Mouse (Mus musculus) midbrain, embryonic 16.5 days (tissue): ENCODE results near the gene Nsmf. TPM values are rescaled to one million over a fixed set of nuclear protein-coding genes. Genes with fewer than 3 reads are reported as not detected.

ENCODE experiments used
- ATAC-seq: fragments of 200-750 bp; cut with Nextera tagmentation; 2 replicates; pipeline ENCODE4 v1.8.0; 2017; ENCODE audit warnings: moderate TSS enrichment
- H3K27ac ChIP-seq: fragments of 300-500 bp; sonication (generic); 2 replicates; pipeline ENCODE4 v1.5.1; 2014; ENCODE audit warnings: mild to moderate bottlenecking, low read length, mixed read lengths
- H3K27me3 ChIP-seq: fragments of 300-500 bp; sonication (generic); 2 replicates; pipeline ENCODE4 v1.6.1; 2014; ENCODE audit warnings: low read depth, low read length, mixed read lengths; ENCODE audit not compliant: control insufficient read depth, insufficient read depth
- H3K36me3 ChIP-seq: fragments of 300-500 bp; sonication (generic); 2 replicates; pipeline ENCODE4 v1.6.1; 2014; ENCODE audit warnings: mild to moderate bottlenecking, low read length, moderate library complexity, mixed read lengths; ENCODE audit not compliant: control insufficient read depth, insufficient read depth
- H3K4me1 ChIP-seq: fragments of 300-500 bp; sonication (generic); 2 replicates; pipeline ENCODE4 v1.6.1; 2014; ENCODE audit warnings: mild to moderate bottlenecking, low read length, mixed read lengths; ENCODE audit not compliant: control insufficient read depth, insufficient read depth
- H3K4me2 ChIP-seq: fragments of 300-500 bp; sonication (generic); 2 replicates; pipeline ENCODE4 v1.6.1; 2014; ENCODE audit warnings: mild to moderate bottlenecking, low read length, mixed read lengths
- H3K4me3 ChIP-seq: fragments of 300-500 bp; sonication (generic); 2 replicates; pipeline ENCODE4 v1.5.1; 2014; ENCODE audit warnings: low read depth, mild to moderate bottlenecking, low read length, moderate library complexity, mixed read lengths
- H3K9ac ChIP-seq: fragments of 300-500 bp; sonication (generic); 2 replicates; pipeline ENCODE4 v1.6.1; 2014; ENCODE audit warnings: low read depth, low read length, mixed read lengths
- H3K9me3 ChIP-seq: fragments of 300-500 bp; sonication (generic); replicated peaks from 2 replicates; pipeline ENCODE4 v1.6.1; 2014; ENCODE audit warnings: mild to moderate bottlenecking, low read length, mixed read lengths; ENCODE audit not compliant: control insufficient read depth, poor library complexity, severe bottlenecking
- WGBS: fragments of 180-500 bp; shearing (Covaris S2); extraction: QIAGEN DNeasy Blood & Tissue Kit; methylation state at CpG from one replicate; pipeline ENCODE4 v1.1.7; 2014; 5-methylcytosine and 5-hydroxymethylcytosine counted together
- polyA plus RNA-seq: library from polyadenylated mRNA; unstranded; fragments of >200 nt; fragmentation: Nextera tagmentation; extraction: Ambion mirVana; gene quantifications from 2 replicates; pipeline ENCODE4 v1.2.1, GENCODE M21; 2015

The Nsmf gene
- polyA plus RNA-seq: 176 and 188 TPM in 2 replicates

GRCm38 (mm10) chr2:25054221-25055067 is at the start of gene Nsmf:
Nsmf (plus strand) TSS chr2:25054355.
- WGBS: 4% methylated on average over 47 of the region's 47 CpGs
- ATAC-seq: peak; percentile 90
- Histone ChIP-seq H3K4me3 (peak within 1 kb of the TSS; percentile 91), H3K27me3 (no peaks in the 10 kb centered on the region), H3K9ac (peak within 1 kb of the TSS; percentile 96), H3K27ac (peak within 1 kb of the TSS; percentile 79), H3K9me3 (no peaks in the 10 kb centered on the region), H3K4me2 (peak within 1 kb of the TSS; percentile 98), H3K4me1 (peaks cover 17% of the 10 kb centered on the region), H3K36me3 (peaks cover 13% of the 10 kb centered on the region)

GRCm38 (mm10) chr2:25006767-25007166 is 47.4 kb upstream of the Nsmf start:
- Histone ChIP-seq H3K4me2 (no peak overlapping the region), H3K4me1 (no peaks in the 10 kb centered on the region), H3K27me3 (no peaks in the 10 kb centered on the region), H3K9ac (no peak overlapping the region), H3K4me3 (no peak overlapping the region), H3K27ac (no peak overlapping the region), H3K9me3 (no peaks in the 10 kb centered on the region), H3K36me3 (no peaks in the 10 kb centered on the region)
- 90% methylated on average over 1 of the region's 1 CpGs for WGBS
- ATAC-seq: no peak

- H3K4me2 ChIP-seq: no peak overlapping the region
- H3K27me3 ChIP-seq: no peaks in the 10 kb centered on the region
- ATAC-seq: no peak
- H3K9me3 ChIP-seq: no peaks in the 10 kb centered on the region
- H3K4me1 ChIP-seq: no peaks in the 10 kb centered on the region
- H3K4me3 ChIP-seq: no peak overlapping the region
- no peak overlapping the region for H3K27ac ChIP-seq
- no peaks in the 10 kb centered on the region for H3K36me3 ChIP-seq
- H3K9ac ChIP-seq: no peak overlapping the region
Observed at GRCm38 (mm10) chr2:25008250-25008649, 45.9 kb upstream of the Nsmf start.

GRCm38 (mm10) chr2:25022678-25023077 is 31.5 kb upstream of the Nsmf start:
- no peak for ATAC-seq
- whole genome bisulfite sequencing: 93% methylated on average over 1 of the region's 1 CpGs
- H3K9ac ChIP-seq: no peak overlapping the region
- no peak overlapping the region for H3K4me3 ChIP-seq
- H3K27ac ChIP-seq: no peak overlapping the region
- H3K4me1 ChIP-seq: no peaks in the 10 kb centered on the region
- no peaks in the 10 kb centered on the region for H3K27me3 ChIP-seq
- no peaks in the 10 kb centered on the region for H3K36me3 ChIP-seq
- no peak overlapping the region for H3K4me2 ChIP-seq
- H3K9me3 ChIP-seq: no peaks in the 10 kb centered on the region

GRCm38 (mm10) chr2:25025109-25025508 is 29.0 kb upstream of the Nsmf start:
- Histone ChIP-seq H3K36me3 (no peaks in the 10 kb centered on the region), H3K4me3 (no peak overlapping the region), H3K4me1 (no peaks in the 10 kb centered on the region), H3K9me3 (no peaks in the 10 kb centered on the region), H3K4me2 (no peak overlapping the region), H3K27me3 (no peaks in the 10 kb centered on the region), H3K27ac (no peak overlapping the region), H3K9ac (no peak overlapping the region)
- no peak for ATAC-seq
- WGBS: 100% methylated on average over 1 of the region's 1 CpGs

GRCm38 (mm10) chr2:25034994-25035393 is 19.2 kb upstream of the Nsmf start:
- H3K4me3 ChIP-seq: no peak overlapping the region
- 96% methylated on average over 4 of the region's 4 CpGs for WGBS

GRCm38 (mm10) chr2:25040089-25040488 is 14.1 kb upstream of the Nsmf start:
- no peaks in the 10 kb centered on the region for H3K9me3 ChIP-seq
- ATAC-seq: no peak
- WGBS: 85% methylated on average over 5 of the region's 5 CpGs
- no peaks in the 10 kb centered on the region for H3K27me3 ChIP-seq
- H3K4me1 ChIP-seq: no peaks in the 10 kb centered on the region
- no peak overlapping the region for H3K4me2 ChIP-seq
- no peak overlapping the region for H3K9ac ChIP-seq
- H3K4me3 ChIP-seq: no peak overlapping the region
- H3K27ac ChIP-seq: no peak overlapping the region
- H3K36me3 ChIP-seq: no peaks in the 10 kb centered on the region

More at GRCm38 (mm10) chr2:25034994-25035393, 19.2 kb upstream of the Nsmf start:
- Histone ChIP-seq H3K4me2 (no peak overlapping the region), H3K27me3 (no peaks in the 10 kb centered on the region), H3K9ac (no peak overlapping the region), H3K27ac (no peak overlapping the region), H3K4me1 (no peaks in the 10 kb centered on the region), H3K9me3 (no peaks in the 10 kb centered on the region), H3K36me3 (no peaks in the 10 kb centered on the region)
- ATAC-seq: no peak

- Histone ChIP-seq H3K4me3 (no peak overlapping the region), H3K27ac (no peak overlapping the region), H3K4me1 (peaks cover 17% of the 10 kb centered on the region), H3K36me3 (no peaks in the 10 kb centered on the region), H3K9ac (no peak overlapping the region), H3K4me2 (no peak overlapping the region), H3K27me3 (no peaks in the 10 kb centered on the region), H3K9me3 (no peaks in the 10 kb centered on the region)
- 88% methylated on average over 7 of the region's 7 CpGs for WGBS
- no peak for ATAC-seq
Observed at GRCm38 (mm10) chr2:25050921-25051320, 3.2 kb upstream of the Nsmf start.

- H3K9me3 ChIP-seq: no peaks in the 10 kb centered on the region
- WGBS: 90% methylated on average over 8 of the region's 8 CpGs
- H3K9ac ChIP-seq: no peak overlapping the region
Observed at GRCm38 (mm10) chr2:25051450-25051849, 2.7 kb upstream of the Nsmf start.

More at GRCm38 (mm10) chr2:25051450-25051849, 2.7 kb upstream of the Nsmf start:
- H3K4me1 ChIP-seq: peaks cover 17% of the 10 kb centered on the region
- no peaks in the 10 kb centered on the region for H3K27me3 ChIP-seq
- no peak overlapping the region for H3K27ac ChIP-seq
- no peak overlapping the region for H3K4me3 ChIP-seq
- ATAC-seq: no peak
- no peak overlapping the region for H3K4me2 ChIP-seq
- no peaks in the 10 kb centered on the region for H3K36me3 ChIP-seq
